Mouse (Mus musculus) heart, postnatal 0 days (tissue): ENCODE data around the gene Atp6v0a1.

Experiments
- CTCF ChIP-seq: IDR thresholded peaks from 2 replicates; pipeline ENCODE4 v1.5.1; 2016; ENCODE audit warnings: antibody characterized with exemption, control low read depth, low read depth
- EP300 ChIP-seq: IDR thresholded peaks from 2 replicates; pipeline ENCODE4 v1.6.1; 2016; ENCODE audit warnings: antibody characterized with exemption, low read depth

DNA sequence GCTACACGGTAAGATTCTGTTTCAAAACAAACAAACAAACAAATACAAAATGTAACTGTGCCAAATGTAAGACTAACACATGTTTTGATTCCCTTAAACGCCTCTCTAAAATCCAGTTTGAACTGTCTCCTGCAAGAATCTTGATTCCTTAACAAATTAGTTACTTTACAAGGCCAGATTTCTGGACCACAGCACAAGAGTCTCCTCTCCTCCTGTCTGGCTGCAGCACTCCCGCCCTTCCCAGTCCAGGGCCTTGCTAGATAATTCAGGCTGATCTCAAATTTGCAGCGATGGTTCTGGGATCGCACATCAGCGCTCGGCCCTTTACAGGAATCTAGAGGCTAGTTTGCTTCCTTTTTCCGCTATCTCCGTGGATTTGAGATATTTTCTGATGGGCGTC, 72.4 kb downstream of the Atp6v0a1 start:
- TF ChIP-seq EP300 (no peak), CTCF (no peak)
